Mouse (Mus musculus): ENCODE data around the gene G6pc. TPM values are rescaled to one million over a fixed set of nuclear protein-coding genes. Genes with fewer than 3 reads are reported as not detected.

Gene G6pc
- polyA plus RNA-seq, 1 experiment: 0.13 TPM

DNA sequence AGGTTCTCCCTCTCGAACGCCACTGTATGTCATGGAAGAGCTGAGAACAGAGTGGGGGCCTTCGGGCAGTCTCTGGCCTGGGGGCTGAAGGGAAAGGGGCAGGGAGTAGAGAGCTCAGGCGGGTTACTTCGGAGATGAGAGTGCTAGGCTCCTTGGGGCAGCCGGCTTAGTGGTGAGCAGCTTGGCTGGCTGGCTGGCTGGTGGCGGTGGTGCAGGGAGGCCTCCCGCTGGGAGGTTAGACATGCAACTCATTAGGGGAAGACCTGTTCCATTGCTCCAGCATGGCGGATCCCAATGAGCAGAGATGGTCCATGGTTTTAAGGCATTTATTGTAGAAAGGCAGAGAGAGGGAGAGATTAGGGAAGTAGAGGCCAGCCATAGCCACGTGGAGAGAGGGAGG is 33.3 kb upstream of the G6pc start:
- no peak for TF ChIP-seq CTCF (IDR thresholded peaks at IDR 0.05; ENCODE audit: insufficient read depth, low read length)
- Histone ChIP-seq H3K4me3 (replicated peaks; ENCODE audit: extremely low read depth, low read depth, low read length) (no peak overlapping the region), H3K4me1 (ENCODE audit: control insufficient read depth, insufficient read depth, low read length) (peaks cover 2% of the 10 kb centered on the region; the same call in 1 of the 2 replicates)
- DNase-seq: no peak
- 53% methylated on average over 10 of the region's 10 CpGs for WGBS

GRCm38 (mm10) chr11:101334516-101334915 is 32.8 kb upstream of the G6pc start:
- 47% methylated on average over 6 of the region's 6 CpGs for WGBS
- H3K4me1 ChIP-seq (ENCODE audit: control insufficient read depth, insufficient read depth, low read length): peaks cover 2% of the 10 kb centered on the region; the same call in 1 of the 2 replicates
- H3K4me3 ChIP-seq (replicated peaks; ENCODE audit: extremely low read depth, low read depth, low read length): no peak overlapping the region
- TF ChIP-seq POLR2A (IDR thresholded peaks at IDR 0.05; ENCODE audit: borderline replicate concordance, extremely low read depth, low read depth, low read length) (no peak), CTCF (IDR thresholded peaks at IDR 0.05; ENCODE audit: insufficient read depth, low read length) (no peak)
- no peak for DNase-seq

- WGBS: 78% methylated on average over 9 of the region's 9 CpGs
Measured at GRCm38 (mm10) chr11:101335685-101336084, 31.7 kb upstream of the G6pc start.

DNA sequence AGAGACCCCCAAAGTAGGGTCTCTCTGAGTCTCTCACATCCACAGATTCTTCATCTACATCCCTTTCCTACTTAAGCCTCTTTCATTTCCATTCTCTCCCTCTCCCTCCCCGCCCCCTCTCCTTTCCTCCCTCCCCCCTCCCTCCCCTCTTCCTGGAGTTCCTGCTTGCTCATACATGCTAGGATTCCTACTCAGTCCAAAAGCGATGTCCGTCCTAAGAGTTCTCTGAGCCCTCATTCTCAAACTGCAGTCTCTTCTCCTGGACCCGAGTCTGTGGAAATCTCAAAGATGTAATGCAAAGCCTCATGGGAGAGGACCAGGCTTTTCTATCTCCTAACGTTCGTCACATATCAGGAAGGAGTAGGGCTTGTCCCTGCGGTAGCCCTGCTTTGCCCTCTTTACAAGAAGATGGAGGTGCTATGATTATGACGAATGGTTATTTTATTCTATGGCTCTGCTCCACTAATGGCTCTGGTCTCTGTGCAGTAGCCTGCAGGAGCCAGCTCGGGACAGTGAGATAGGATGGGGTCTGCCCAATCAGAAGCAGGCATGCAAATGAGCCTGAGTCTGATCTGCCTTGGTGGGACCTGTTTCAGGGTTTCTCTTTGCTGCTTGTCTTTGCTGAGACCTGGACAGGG is 29.1 kb upstream of the G6pc start:
- TF ChIP-seq CTCF (IDR thresholded peaks at IDR 0.05; ENCODE audit: insufficient read depth, low read length) (no peak), POLR2A (IDR thresholded peaks at IDR 0.05; ENCODE audit: borderline replicate concordance, extremely low read depth, low read depth, low read length) (no peak)
- whole genome bisulfite sequencing: 1% methylated on average over 9 of the region's 9 CpGs
- Histone ChIP-seq H3K4me3 (replicated peaks; ENCODE audit: extremely low read depth, low read depth, low read length) (peak overlapping the region; percentile 42), H3K4me1 (ENCODE audit: control insufficient read depth, insufficient read depth, low read length) (peaks cover 2% of the 10 kb centered on the region; the same call in 1 of the 2 replicates)
- no peak for DNase-seq

More at GRCm38 (mm10) chr11:101335685-101336084, 31.7 kb upstream of the G6pc start:
- DNase-seq: no peak
- Histone ChIP-seq H3K4me3 (replicated peaks; ENCODE audit: extremely low read depth, low read depth, low read length) (no peak overlapping the region), H3K4me1 (ENCODE audit: control insufficient read depth, insufficient read depth, low read length) (peaks cover 2% of the 10 kb centered on the region; the same call in 1 of the 2 replicates)
- TF ChIP-seq POLR2A (IDR thresholded peaks at IDR 0.05; ENCODE audit: borderline replicate concordance, extremely low read depth, low read depth, low read length): no peak
- no peak for TF ChIP-seq CTCF (IDR thresholded peaks at IDR 0.05; ENCODE audit: insufficient read depth, low read length)

DNA sequence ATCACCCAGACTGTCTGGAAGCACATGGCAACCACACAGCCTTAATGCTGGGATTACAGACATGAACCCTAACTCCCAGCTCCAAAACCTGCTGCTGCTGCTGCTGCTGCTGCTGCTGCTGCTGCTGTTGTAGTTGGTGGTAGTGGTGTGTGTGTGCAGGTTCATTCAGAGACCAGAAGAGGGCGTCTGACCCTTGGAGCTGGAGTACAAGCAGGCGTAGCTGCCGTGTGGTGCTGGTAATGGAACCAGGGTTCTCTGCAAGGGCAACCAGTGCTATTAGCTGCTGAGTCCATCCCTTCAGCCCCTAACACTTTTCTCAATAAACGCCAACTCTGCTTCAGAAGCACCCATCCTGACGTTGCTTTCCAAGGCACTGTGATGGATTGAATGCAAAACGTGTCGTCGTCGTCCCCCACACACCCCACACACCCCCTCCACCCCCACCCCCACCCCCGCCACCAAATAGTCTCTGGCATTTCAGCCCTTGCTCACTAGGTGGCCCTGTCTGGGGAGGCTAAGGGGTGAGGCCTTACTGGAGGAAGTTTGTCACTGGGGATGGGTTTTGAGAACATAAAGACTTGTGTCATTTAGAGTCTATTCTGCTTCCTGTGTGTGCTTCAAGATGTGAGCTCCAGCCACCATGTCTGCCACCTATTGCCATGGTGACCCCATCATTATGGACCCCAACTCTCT is 20.1 kb upstream of the G6pc start:
- H3K4me1 ChIP-seq (ENCODE audit: control insufficient read depth, insufficient read depth, low read length): no peaks in the 10 kb centered on the region

GRCm38 (mm10) chr11:101348774-101349173 is 18.6 kb upstream of the G6pc start:
- 56% methylated on average over 7 of the region's 7 CpGs for WGBS
- no peak for TF ChIP-seq POLR2A (IDR thresholded peaks at IDR 0.05; ENCODE audit: borderline replicate concordance, extremely low read depth, low read depth, low read length)
- no peak for TF ChIP-seq CTCF (IDR thresholded peaks at IDR 0.05; ENCODE audit: insufficient read depth, low read length)
- H3K4me3 ChIP-seq (replicated peaks; ENCODE audit: extremely low read depth, low read depth, low read length): no peak overlapping the region
- DNase-seq: no peak
- no peaks in the 10 kb centered on the region for H3K4me1 ChIP-seq (ENCODE audit: control insufficient read depth, insufficient read depth, low read length)

More for the DNA sequence above, 20.1 kb upstream of the G6pc start:
- no peak overlapping the region for H3K4me3 ChIP-seq (replicated peaks; ENCODE audit: extremely low read depth, low read depth, low read length)
- no peak for TF ChIP-seq POLR2A (IDR thresholded peaks at IDR 0.05; ENCODE audit: borderline replicate concordance, extremely low read depth, low read depth, low read length)
- TF ChIP-seq CTCF (IDR thresholded peaks at IDR 0.05; ENCODE audit: insufficient read depth, low read length): no peak
- DNase-seq: no peak
- WGBS: 68% methylated on average over 10 of the region's 10 CpGs

- TF ChIP-seq POLR2A (IDR thresholded peaks at IDR 0.05; ENCODE audit: borderline replicate concordance, extremely low read depth, low read depth, low read length) (no peak), CTCF (IDR thresholded peaks at IDR 0.05; ENCODE audit: insufficient read depth, low read length) (no peak)
- 73% methylated on average over 3 of the region's 3 CpGs for WGBS
- H3K4me1 ChIP-seq (ENCODE audit: control insufficient read depth, insufficient read depth, low read length): no peaks in the 10 kb centered on the region
- H3K4me3 ChIP-seq (replicated peaks; ENCODE audit: extremely low read depth, low read depth, low read length): no peak overlapping the region
- DNase-seq: no peak
Measured at GRCm38 (mm10) chr11:101349216-101349615, 18.1 kb upstream of the G6pc start.

DNA sequence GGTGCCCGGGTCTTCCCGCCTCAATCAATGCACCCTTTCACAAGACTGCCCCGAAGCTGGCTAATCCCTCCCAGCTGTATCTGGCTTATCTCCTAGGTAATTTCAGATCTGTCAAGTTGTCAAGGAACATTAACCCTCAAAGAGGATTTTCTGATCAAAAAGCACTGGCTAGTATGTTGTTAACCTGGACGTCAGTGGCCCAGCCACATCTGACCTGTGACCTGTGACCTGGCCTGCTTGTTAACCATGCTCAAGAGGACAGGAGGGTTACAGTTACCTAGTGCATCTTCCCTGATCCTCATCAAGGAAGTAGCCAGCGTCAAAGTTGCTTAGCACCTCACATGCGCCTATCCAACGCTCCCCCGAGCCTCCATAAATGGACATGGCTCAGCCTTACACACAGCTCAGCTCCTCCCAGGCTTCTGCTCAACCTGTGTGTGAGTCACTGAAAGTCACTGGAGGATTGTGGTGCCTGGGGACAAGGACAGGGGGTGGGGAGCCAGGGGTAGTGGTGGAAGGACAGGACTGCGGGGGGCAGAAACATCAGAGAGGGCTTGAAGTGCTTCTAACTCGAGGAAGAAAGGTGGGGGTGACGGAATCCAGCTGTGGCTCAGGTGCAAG is 16.2 kb upstream of the G6pc start:
- DNase-seq: no peak
- TF ChIP-seq CTCF (IDR thresholded peaks at IDR 0.05; ENCODE audit: insufficient read depth, low read length): no peak
- Histone ChIP-seq H3K4me3 (replicated peaks; ENCODE audit: extremely low read depth, low read depth, low read length) (no peak overlapping the region), H3K4me1 (ENCODE audit: control insufficient read depth, insufficient read depth, low read length) (no peaks in the 10 kb centered on the region)
- WGBS: 57% methylated on average over 11 of the region's 11 CpGs

DNA sequence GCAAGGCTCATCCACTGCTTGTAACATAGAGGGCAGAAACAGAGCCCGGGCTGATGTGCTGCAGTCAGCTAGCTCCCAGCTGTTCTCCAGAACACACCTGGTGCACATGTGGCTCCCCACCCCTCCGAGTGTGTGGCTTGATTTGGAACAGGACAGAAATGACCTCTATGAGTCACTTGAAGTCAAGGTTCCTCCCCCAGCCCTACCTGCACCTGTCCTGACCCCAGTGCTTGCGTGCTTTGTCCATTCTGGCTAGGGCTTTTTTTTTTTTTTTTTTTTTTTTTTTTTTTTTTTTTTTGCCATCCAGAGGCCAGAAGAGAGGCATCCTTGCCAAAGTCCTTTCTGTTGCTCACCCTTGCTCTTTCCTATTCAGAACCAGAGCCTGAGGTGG is 15.6 kb upstream of the G6pc start:
- Histone ChIP-seq H3K4me3 (replicated peaks; ENCODE audit: extremely low read depth, low read depth, low read length) (no peak overlapping the region), H3K4me1 (ENCODE audit: control insufficient read depth, insufficient read depth, low read length) (no peaks in the 10 kb centered on the region)
- 67% methylated on average over 3 of the region's 3 CpGs for WGBS
- no peak for DNase-seq
- TF ChIP-seq POLR2A (IDR thresholded peaks at IDR 0.05; ENCODE audit: borderline replicate concordance, extremely low read depth, low read depth, low read length) (no peak), CTCF (IDR thresholded peaks at IDR 0.05; ENCODE audit: insufficient read depth, low read length) (no peak)

DNA sequence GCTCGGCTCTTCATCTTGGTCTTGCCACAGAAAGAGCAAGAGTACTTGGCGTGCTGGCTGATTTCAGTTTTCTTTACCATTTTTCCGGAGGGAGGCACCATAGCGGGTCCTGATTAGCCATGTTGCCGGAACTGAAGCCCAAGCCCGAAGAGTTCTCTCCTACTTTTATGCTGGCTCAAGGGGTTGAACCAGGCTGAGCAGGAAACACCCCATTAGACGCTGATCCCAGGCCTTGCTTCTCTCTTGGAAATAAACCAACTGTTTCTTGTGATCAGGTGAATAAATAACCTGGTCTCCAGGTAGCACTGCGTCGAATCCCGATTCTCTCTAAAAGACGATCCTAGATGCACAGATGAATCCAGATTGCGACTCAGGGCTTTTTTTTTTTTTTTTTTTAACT is 13.9 kb upstream of the G6pc start:
- DNase-seq: no peak
- no peak overlapping the region for H3K4me3 ChIP-seq (replicated peaks; ENCODE audit: extremely low read depth, low read depth, low read length)
- WGBS: 90% methylated on average over 12 of the region's 12 CpGs

More for the DNA sequence above, 13.9 kb upstream of the G6pc start:
- H3K4me1 ChIP-seq (ENCODE audit: control insufficient read depth, insufficient read depth, low read length): no peaks in the 10 kb centered on the region
- TF ChIP-seq POLR2A (IDR thresholded peaks at IDR 0.05; ENCODE audit: borderline replicate concordance, extremely low read depth, low read depth, low read length) (no peak), CTCF (IDR thresholded peaks at IDR 0.05; ENCODE audit: insufficient read depth, low read length) (no peak)
